In the genomic region with DNA sequence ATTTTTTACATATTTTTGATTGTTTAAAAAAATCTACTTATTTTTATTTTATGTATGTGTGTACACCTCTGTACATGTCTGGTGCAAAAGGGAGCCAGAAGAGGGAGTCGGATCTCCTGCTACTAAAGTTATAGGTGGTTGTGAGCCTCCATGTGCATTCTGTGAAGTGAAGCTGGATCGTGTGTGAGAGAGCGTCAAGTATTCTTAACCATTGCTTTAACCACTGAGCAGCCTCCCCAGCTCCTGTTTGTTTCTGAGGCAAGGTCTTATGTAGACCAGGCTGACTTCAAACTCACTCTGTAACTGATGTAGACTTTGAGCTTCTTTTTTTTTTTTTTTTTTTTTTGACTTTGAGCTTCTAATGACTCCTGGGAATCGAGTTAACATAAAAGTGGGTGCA, we compare ENCODE assay signal across 17 mouse cellular contexts. TPM values are rescaled to one million over a fixed set of nuclear protein-coding genes. Genes with fewer than 3 reads are reported as not detected.
DNase-seq lines count a peak whose midpoint lies in the region; ATAC-seq and TF ChIP-seq lines count a peak whose summit lies in the region.
"Had no signal": no experiment of that assay in that cellular context is flagged by ENCODE, and none has a peak within 500 bp of the region (broad histone marks: within the 10 kb centered on the region; RNA-seq: fewer than 3 reads in every experiment).

No protein-coding gene starts in this region.

- no peak for TF ChIP-seq CTCF in hindbrain, postnatal 0 days (IDR thresholded peaks at IDR 0.05; ENCODE audit: low read depth)

- 79% methylated on average over 4 of the region's 4 CpGs for whole genome bisulfite sequencing in hindbrain, embryonic 14.5 days
- 70% methylated on average over 4 of the region's 4 CpGs for WGBS in hindbrain, postnatal 0 days

- no peak for DNase-seq in hindbrain, embryonic 14.5 days (ENCODE audit: low spot score)
- DNase-seq in hindbrain, postnatal 0 days (ENCODE audit: low spot score), result no peak
- DNase-seq in thymus, postnatal 0 days (ENCODE audit: low spot score), result peak; percentile 65
- no peak for DNase-seq in thymus, postnatal 25 days
- peak; percentile 35 for DNase-seq in induced T-regulatory cell, adult 2 months (ENCODE audit: low read depth)
- peak; percentile 51 for DNase-seq in thymus, postnatal 4 days
- DNase-seq in frontal cortex, postnatal 25 days (ENCODE audit: low spot score in 2 of 2), result no peak
- no peak for DNase-seq in embryo, embryonic 10.5 days (ENCODE audit: low spot score)
- DNase-seq: cerebellum, adult 9-11 months; gastrocnemius, postnatal 36 days; heart, postnatal 14 days; kidney, adult 2 months; lung, adult 2 months had no signal

- no peak overlapping the region for H3K9ac ChIP-seq in hindbrain, embryonic 14.5 days
- no peak overlapping the region for H3K9ac ChIP-seq in hindbrain, postnatal 0 days (replicated peaks; ENCODE audit: low read length)

- peaks cover 19% of the 10 kb centered on the region; the same call in 1 of the 2 replicates for H3K4me1 ChIP-seq in hindbrain, embryonic 14.5 days (replicated peaks; ENCODE audit: control insufficient read depth, insufficient read depth, low read length)
- H3K4me1 ChIP-seq in hindbrain, postnatal 0 days (ENCODE audit: insufficient read depth, low read length), result peaks cover 11% of the 10 kb centered on the region; the same call in 1 of the 2 replicates

- peak overlapping the region; percentile 3; the same call in 1 of the 2 replicates for H3K4me2 ChIP-seq in hindbrain, embryonic 14.5 days (replicated peaks)
- H3K4me2 ChIP-seq in hindbrain, postnatal 0 days (ENCODE audit: low read depth, low read length), result no peak overlapping the region

- no peak overlapping the region for H3K27ac ChIP-seq in hindbrain, embryonic 14.5 days
- H3K27ac ChIP-seq in hindbrain, postnatal 0 days, result no peak overlapping the region

- peaks cover 19% of the 10 kb centered on the region for H3K36me3 ChIP-seq in hindbrain, embryonic 14.5 days (replicated peaks; ENCODE audit: control insufficient read depth, insufficient read depth)
- H3K36me3 ChIP-seq in hindbrain, postnatal 0 days (ENCODE audit: insufficient read depth, low read length), result no peaks in the 10 kb centered on the region; the same call in 1 of the 2 replicates

- no peak for ATAC-seq in hindbrain, embryonic 14.5 days (ENCODE audit: low FRiP score)
- no peak for ATAC-seq in hindbrain, postnatal 0 days

- H3K27me3 ChIP-seq in hindbrain, embryonic 14.5 days (ENCODE audit: control insufficient read depth, insufficient read depth, low read length), result no peaks in the 10 kb centered on the region
- H3K27me3 ChIP-seq in hindbrain, postnatal 0 days (ENCODE audit: insufficient read depth, low read length), result no peaks in the 10 kb centered on the region

- no peaks in the 10 kb centered on the region for H3K9me3 ChIP-seq in hindbrain, embryonic 14.5 days (ENCODE audit: control insufficient read depth, low read length)
- no peaks in the 10 kb centered on the region for H3K9me3 ChIP-seq in hindbrain, postnatal 0 days (ENCODE audit: low read length)

- H3K4me3 ChIP-seq in hindbrain, embryonic 14.5 days (replicated peaks; ENCODE audit: low read length), result no peak overlapping the region
- H3K4me3 ChIP-seq in hindbrain, postnatal 0 days (ENCODE audit: low read length), result no peak overlapping the region

RNA-seq across cellular contexts. Expression of a gene that starts 16.2 kb away (rescaled TPM):
- 53.2 and 61.3 TPM in 2 replicates for polyA plus RNA-seq in hindbrain, embryonic 14.5 days (2014; fragmentation: Nextera tagmentation; extraction: Ambion mirVana)
- total RNA-seq in hindbrain, postnatal 0 days (2014; rRNA removed), result 29.9 and 32.1 TPM in 2 replicates
- polyA plus RNA-seq in hindbrain, postnatal 0 days (2015; fragmentation: Nextera tagmentation; extraction: Ambion mirVana), result 44.1 and 45.3 TPM in 2 replicates
- 160 and 169 TPM in 2 replicates for polyA plus RNA-seq in thymus, postnatal 0 days (2015; fragmentation: Nextera tagmentation; extraction: Ambion mirVana)

RNA-seq across cellular contexts. Expression of a gene that starts 29.8 kb away (rescaled TPM):
- 36.7 and 38.7 TPM in 2 replicates for polyA plus RNA-seq in hindbrain, embryonic 14.5 days (2014; fragmentation: Nextera tagmentation; extraction: Ambion mirVana)
- 18.5 and 20.1 TPM in 2 replicates for total RNA-seq in hindbrain, postnatal 0 days (2014; rRNA removed)
- polyA plus RNA-seq in hindbrain, postnatal 0 days (2015; fragmentation: Nextera tagmentation; extraction: Ambion mirVana), result 30.9 and 35.3 TPM in 2 replicates
- polyA plus RNA-seq in thymus, postnatal 0 days (2015; fragmentation: Nextera tagmentation; extraction: Ambion mirVana), result 441 and 472 TPM in 2 replicates

RNA-seq across cellular contexts. Expression of a gene that starts 29.9 kb away (rescaled TPM):
- polyA plus RNA-seq in hindbrain, embryonic 14.5 days (2014; fragmentation: Nextera tagmentation; extraction: Ambion mirVana), result 235 and 252 TPM in 2 replicates
- total RNA-seq in hindbrain, postnatal 0 days (2014; rRNA removed), result 222 and 236 TPM in 2 replicates
- 249 and 255 TPM in 2 replicates for polyA plus RNA-seq in hindbrain, postnatal 0 days (2015; fragmentation: Nextera tagmentation; extraction: Ambion mirVana)
- 387 and 431 TPM in 2 replicates for polyA plus RNA-seq in thymus, postnatal 0 days (2015; fragmentation: Nextera tagmentation; extraction: Ambion mirVana)

RNA-seq across cellular contexts. Expression of a gene that starts 37.1 kb away (rescaled TPM):
- not detected in 2 replicates for polyA plus RNA-seq in hindbrain, embryonic 14.5 days (2014; fragmentation: Nextera tagmentation; extraction: Ambion mirVana)
- total RNA-seq in hindbrain, postnatal 0 days (2014; rRNA removed), result not detected in 2 replicates
- not detected in 2 replicates for polyA plus RNA-seq in hindbrain, postnatal 0 days (2015; fragmentation: Nextera tagmentation; extraction: Ambion mirVana)
- not detected in 2 replicates for polyA plus RNA-seq in thymus, postnatal 0 days (2015; fragmentation: Nextera tagmentation; extraction: Ambion mirVana)
- total RNA-seq: gastrocnemius, postnatal 36 days; heart, postnatal 14 days; layer of hippocampus, adult 18-20 months; left cerebral cortex, adult 8-10 months had no signal
- polyA plus RNA-seq: lung, adult 2 months; small intestine, adult 2 months; stomach, embryonic 16.5 days had no signal

RNA-seq across cellular contexts. Expression of a gene that starts 41.5 kb away (rescaled TPM):
- polyA plus RNA-seq in hindbrain, embryonic 14.5 days (2014; fragmentation: Nextera tagmentation; extraction: Ambion mirVana), result not detected in 2 replicates
- total RNA-seq in hindbrain, postnatal 0 days (2014; rRNA removed), result not detected in 2 replicates
- not detected in 2 replicates for polyA plus RNA-seq in hindbrain, postnatal 0 days (2015; fragmentation: Nextera tagmentation; extraction: Ambion mirVana)
- 0.04 TPM in 1 of 2 replicates, not detected in the other for polyA plus RNA-seq in thymus, postnatal 0 days (2015; fragmentation: Nextera tagmentation; extraction: Ambion mirVana)
- total RNA-seq: gastrocnemius, postnatal 36 days; heart, postnatal 14 days; layer of hippocampus, adult 18-20 months; left cerebral cortex, adult 8-10 months had no signal
- polyA plus RNA-seq: lung, adult 2 months; small intestine, adult 2 months; stomach, embryonic 16.5 days had no signal

Comparison
In these comparisons a context has a peak if more than half of its experiments do, and no peak if none do; other contexts are left out.
1. DNase-seq: peak in thymus, postnatal 0 days (single experiment), induced T-regulatory cell, adult 2 months (single experiment) and thymus, postnatal 4 days (single experiment); none in hindbrain, embryonic 14.5 days (single experiment), hindbrain, postnatal 0 days (single experiment), thymus, postnatal 25 days (single experiment), frontal cortex, postnatal 25 days (0 of 2) and embryo, embryonic 10.5 days (single experiment).
2. RNA of a gene that starts 29.8 kb away (polyA plus RNA-seq): 441 to 472 TPM in thymus, postnatal 0 days; 36.7 to 38.7 TPM in hindbrain, embryonic 14.5 days and 30.9 to 35.3 TPM in hindbrain, postnatal 0 days; every median in the first group is over 10 times any median in the second.